Mouse (Mus musculus) intestine, postnatal 0 days (tissue): ENCODE results near the gene Casp4. TPM values are rescaled to one million over a fixed set of nuclear protein-coding genes. Genes with fewer than 3 reads are reported as not detected.

Experiments used
- ATAC-seq: fragments of 200-750 bp; cut with Nextera tagmentation; 2 replicates; pipeline ENCODE4 v1.8.0; 2017; ENCODE audit warnings: mild to moderate bottlenecking, moderate TSS enrichment, moderate library complexity
- H3K27ac ChIP-seq: fragments of 300-500 bp; sonication (generic); 2 replicates; pipeline ENCODE4 v1.5.1; 2014; ENCODE audit warnings: mild to moderate bottlenecking, low read depth, low read length, moderate library complexity
- H3K27me3 ChIP-seq: fragments of 300-500 bp; sonication (generic); replicated peaks from 2 replicates; pipeline ENCODE4 v1.6.1; 2014; ENCODE audit warnings: low read length, mixed read lengths; ENCODE audit not compliant: control insufficient read depth, insufficient read depth
- H3K36me3 ChIP-seq: fragments of 300-500 bp; sonication (generic); 2 replicates; pipeline ENCODE4 v1.6.1; 2014; ENCODE audit warnings: mild to moderate bottlenecking, moderate library complexity; ENCODE audit not compliant: control insufficient read depth, insufficient read depth
- H3K4me1 ChIP-seq: fragments of 300-500 bp; sonication (generic); replicated peaks from 2 replicates; pipeline ENCODE4 v1.6.1; 2014; ENCODE audit warnings: antibody characterized with exemption, low read length, mixed read lengths; ENCODE audit not compliant: control insufficient read depth, insufficient read depth
- H3K4me2 ChIP-seq: fragments of 300-500 bp; sonication (generic); replicated peaks from 2 replicates; pipeline ENCODE4 v1.6.1; 2014; ENCODE audit warnings: low read depth, mild to moderate bottlenecking, moderate library complexity
- H3K4me3 ChIP-seq: fragments of 300-500 bp; sonication (generic); 2 replicates; pipeline ENCODE4 v1.5.1; 2014; ENCODE audit warnings: low read depth, low read length
- H3K9ac ChIP-seq: fragments of 300-500 bp; sonication (generic); 2 replicates; pipeline ENCODE4 v1.6.1; 2014; ENCODE audit warnings: mild to moderate bottlenecking, low read depth, low read length
- H3K9me3 ChIP-seq: fragments of 300-500 bp; sonication (generic); 2 replicates; pipeline ENCODE4 v1.6.1; 2016; ENCODE audit warnings: mixed run types; ENCODE audit not compliant: control insufficient read depth
- CTCF ChIP-seq: sonication (generic); IDR thresholded peaks from 2 replicates; pipeline ENCODE4 v1.5.1; 2016; ENCODE audit warnings: low read depth, mild to moderate bottlenecking, control low read depth, antibody characterized with exemption, moderate library complexity
- WGBS: fragments of 180-500 bp; shearing (Covaris S2); extraction: QIAGEN DNeasy Blood & Tissue Kit; methylation state at CpG from one replicate; pipeline ENCODE4 v1.1.7; 2014; 5-methylcytosine and 5-hydroxymethylcytosine counted together
- polyA plus RNA-seq: library from polyadenylated mRNA; unstranded; fragments of >200 nt; fragmentation: Nextera tagmentation; extraction: Ambion mirVana; gene quantifications from 2 replicates; pipeline ENCODE4 v1.2.1, GENCODE M21; 2015

Casp4 gene
- polyA plus RNA-seq, 1 experiment from 2014 or later = 14.3 TPM

- no peaks in the 10 kb centered on the region for H3K4me1 ChIP-seq
- TF ChIP-seq CTCF = no peak
- peak; percentile 94 for ATAC-seq
Observed at GRCm38 (mm10) chr9:5286597-5286996, 22.0 kb upstream of the Casp4 start.

GRCm38 (mm10) chr9:5296354-5297237, 12.0 kb upstream of the Casp4 start:
- H3K4me3 ChIP-seq = no peak overlapping the region
- no peak overlapping the region for H3K9ac ChIP-seq
- H3K27me3 ChIP-seq = no peaks in the 10 kb centered on the region
- no peaks in the 10 kb centered on the region for H3K36me3 ChIP-seq
- H3K9me3 ChIP-seq = no peaks in the 10 kb centered on the region
- ATAC-seq = peak; percentile 89
- TF ChIP-seq CTCF = no peak
- WGBS = 44% methylated on average over 2 of the region's 2 CpGs
- no peak overlapping the region for H3K27ac ChIP-seq
- H3K4me1 ChIP-seq = no peaks in the 10 kb centered on the region
- H3K4me2 ChIP-seq = no peak overlapping the region

More at GRCm38 (mm10) chr9:5286597-5286996, 22.0 kb upstream of the Casp4 start:
- H3K27ac ChIP-seq = no peak overlapping the region
- no peaks in the 10 kb centered on the region for H3K9me3 ChIP-seq
- no peaks in the 10 kb centered on the region for H3K36me3 ChIP-seq
- no peak overlapping the region for H3K9ac ChIP-seq
- H3K27me3 ChIP-seq = no peaks in the 10 kb centered on the region
- H3K4me2 ChIP-seq = no peak overlapping the region
- H3K4me3 ChIP-seq = no peak overlapping the region

GRCm38 (mm10) chr9:5298329-5299131, 10.1 kb upstream of the Casp4 start, which contains the start of gene Casp1:
Gene Casp1, plus strand, starts transcription at chr9:5298517.
- Histone ChIP-seq H3K27me3 (no peaks in the 10 kb centered on the region), H3K4me3 (peak within 1 kb of the TSS; percentile 36), H3K9me3 (no peaks in the 10 kb centered on the region), H3K9ac (peak within 1 kb of the TSS; percentile 37; the same call in 1 of the 2 replicates), H3K36me3 (no peaks in the 10 kb centered on the region), H3K27ac (peak within 1 kb of the TSS; percentile 88), H3K4me1 (no peaks in the 10 kb centered on the region), H3K4me2 (peak within 1 kb of the TSS; percentile 55)
- 48% methylated on average over 11 of the region's 11 CpGs for WGBS
- no peak for TF ChIP-seq CTCF
- peak; percentile 84 for ATAC-seq

GRCm38 (mm10) chr9:5299132-5299381, 9.6 kb upstream of the Casp4 start:
- Histone ChIP-seq H3K36me3 (no peaks in the 10 kb centered on the region), H3K27ac (peak overlapping the region; percentile 88), H3K9ac (peak overlapping the region; percentile 37; the same call in 1 of the 2 replicates), H3K27me3 (no peaks in the 10 kb centered on the region), H3K4me3 (peak overlapping the region; percentile 36), H3K4me2 (peak overlapping the region; percentile 55), H3K4me1 (no peaks in the 10 kb centered on the region), H3K9me3 (no peaks in the 10 kb centered on the region)
- 54% methylated on average over 2 of the region's 2 CpGs for WGBS
- ATAC-seq = no peak
- no peak for TF ChIP-seq CTCF

GRCm38 (mm10) chr9:5310112-5310511, 1.5 kb downstream of the Casp4 start:
- ATAC-seq = no peak
- Histone ChIP-seq H3K9me3 (no peaks in the 10 kb centered on the region), H3K36me3 (no peaks in the 10 kb centered on the region), H3K27ac (no peak overlapping the region), H3K9ac (no peak overlapping the region), H3K27me3 (no peaks in the 10 kb centered on the region), H3K4me2 (peak overlapping the region; percentile 58; the same call in 1 of the 2 replicates), H3K4me1 (peaks cover 3% of the 10 kb centered on the region; the same call in 1 of the 2 replicates), H3K4me3 (no peak overlapping the region)
- no peak for TF ChIP-seq CTCF

- Histone ChIP-seq H3K27me3 (no peaks in the 10 kb centered on the region), H3K36me3 (no peaks in the 10 kb centered on the region), H3K4me3 (no peak overlapping the region), H3K27ac (no peak overlapping the region), H3K4me1 (peaks cover 3% of the 10 kb centered on the region; the same call in 1 of the 2 replicates), H3K9me3 (no peaks in the 10 kb centered on the region), H3K9ac (no peak overlapping the region), H3K4me2 (no peak overlapping the region)
- no peak for TF ChIP-seq CTCF
- ATAC-seq = no peak
- WGBS = 52% methylated on average over 4 of the region's 4 CpGs
Observed at GRCm38 (mm10) chr9:5311435-5311834, 2.8 kb downstream of the Casp4 start.
